In genomic region chr4:134542726-134543125, GRCm38 (mm10) we compare ENCODE assay signal across 15 mouse cellular contexts. TPM values are rescaled to one million over a fixed set of nuclear protein-coding genes. Genes with fewer than 3 reads are reported as not detected.
DNase-seq lines count a peak whose midpoint lies in the region; ATAC-seq and TF ChIP-seq lines count a peak whose summit lies in the region.
"Had no signal": no experiment of that assay in that cellular context is flagged by ENCODE, and none has a peak within 500 bp of the region (broad histone marks: within the 10 kb centered on the region; RNA-seq: fewer than 3 reads in every experiment).

No protein-coding gene starts in this region.

- no peak overlapping the region for H3K4me3 ChIP-seq in intestine, embryonic 15.5 days (replicated peaks)
- no peak overlapping the region for H3K4me3 ChIP-seq in intestine, embryonic 16.5 days (ENCODE audit: low read length)
- no peak overlapping the region for H3K4me3 ChIP-seq in midbrain, embryonic 14.5 days (replicated peaks; ENCODE audit: low read depth, low read length)
- H3K4me3 ChIP-seq in midbrain, postnatal 0 days (ENCODE audit: low read depth, low read length): no peak overlapping the region
- no peak overlapping the region for H3K4me3 ChIP-seq in limb, embryonic 13.5 days
- no peak overlapping the region for H3K4me3 ChIP-seq in liver, postnatal 0 days (ENCODE audit: low read depth, low read length)
- H3K4me3 ChIP-seq: embryonic facial prominence, embryonic 15.5 days; forebrain, embryonic 12.5 days; megakaryocyte, embryonic 14.5 days had no signal

- WGBS in intestine, embryonic 15.5 days: 91% methylated on average over 9 of the region's 9 CpGs
- WGBS in intestine, embryonic 16.5 days: 92% methylated on average over 9 of the region's 9 CpGs
- WGBS in midbrain, embryonic 14.5 days: 93% methylated on average over 9 of the region's 9 CpGs
- WGBS in midbrain, postnatal 0 days: 94% methylated on average over 9 of the region's 9 CpGs
- 93% methylated on average over 9 of the region's 9 CpGs for WGBS in limb, embryonic 13.5 days
- WGBS in liver, postnatal 0 days (ENCODE audit: insufficient replicate concordance): 79% methylated on average over 9 of the region's 9 CpGs

- no peaks in the 10 kb centered on the region for H3K9me3 ChIP-seq in intestine, embryonic 15.5 days
- no peaks in the 10 kb centered on the region for H3K9me3 ChIP-seq in intestine, embryonic 16.5 days (ENCODE audit: control insufficient read depth, low read length)
- H3K9me3 ChIP-seq in midbrain, embryonic 14.5 days (ENCODE audit: control insufficient read depth, low read length): no peaks in the 10 kb centered on the region
- H3K9me3 ChIP-seq in midbrain, postnatal 0 days (ENCODE audit: low read length): no peaks in the 10 kb centered on the region
- no peaks in the 10 kb centered on the region for H3K9me3 ChIP-seq in limb, embryonic 13.5 days
- H3K9me3 ChIP-seq in liver, postnatal 0 days (ENCODE audit: low read length): no peaks in the 10 kb centered on the region
- H3K9me3 ChIP-seq: embryonic facial prominence, embryonic 15.5 days; forebrain, embryonic 12.5 days; megakaryocyte, embryonic 14.5 days had no signal

- no peaks in the 10 kb centered on the region for H3K27me3 ChIP-seq in intestine, embryonic 15.5 days (replicated peaks)
- H3K27me3 ChIP-seq in intestine, embryonic 16.5 days (replicated peaks; ENCODE audit: control insufficient read depth, insufficient read depth, low read length): no peaks in the 10 kb centered on the region
- H3K27me3 ChIP-seq in midbrain, embryonic 14.5 days (ENCODE audit: control insufficient read depth, insufficient read depth, low read length): no peaks in the 10 kb centered on the region
- no peaks in the 10 kb centered on the region for H3K27me3 ChIP-seq in midbrain, postnatal 0 days (ENCODE audit: insufficient read depth, low read length)
- H3K27me3 ChIP-seq in limb, embryonic 13.5 days: no peaks in the 10 kb centered on the region
- no peaks in the 10 kb centered on the region for H3K27me3 ChIP-seq in liver, postnatal 0 days (ENCODE audit: insufficient read depth, low read length)
- H3K27me3 ChIP-seq: embryonic facial prominence, embryonic 15.5 days; forebrain, embryonic 12.5 days had no signal

- no peak for TF ChIP-seq EP300 in liver, postnatal 0 days (IDR thresholded peaks at IDR 0.05; ENCODE audit: low read depth)

- H3K36me3 ChIP-seq in intestine, embryonic 15.5 days: peaks cover 16% of the 10 kb centered on the region
- H3K36me3 ChIP-seq in intestine, embryonic 16.5 days (ENCODE audit: control insufficient read depth, insufficient read depth, low read length): peaks cover 10% of the 10 kb centered on the region
- peaks cover 83% of the 10 kb centered on the region for H3K36me3 ChIP-seq in midbrain, embryonic 14.5 days (ENCODE audit: control insufficient read depth, insufficient read depth, low read length)
- peaks cover 65% of the 10 kb centered on the region for H3K36me3 ChIP-seq in midbrain, postnatal 0 days (ENCODE audit: insufficient read depth, low read length)
- peaks cover 93% of the 10 kb centered on the region for H3K36me3 ChIP-seq in limb, embryonic 13.5 days
- H3K36me3 ChIP-seq in liver, postnatal 0 days (replicated peaks; ENCODE audit: insufficient read depth, low read length): peaks cover 5% of the 10 kb centered on the region

- peak; percentile 4; the same call in 1 of the 2 replicates for ATAC-seq in intestine, embryonic 15.5 days
- ATAC-seq in intestine, embryonic 16.5 days: no peak
- 0 out of 2 replicates have a peak, but pooled peaks have one; percentile 5 for ATAC-seq in midbrain, embryonic 14.5 days (ENCODE audit: low FRiP score, low TSS enrichment)
- no peak for ATAC-seq in midbrain, postnatal 0 days (ENCODE audit: low FRiP score)
- ATAC-seq in limb, embryonic 13.5 days (ENCODE audit: low FRiP score, low read depth): no peak
- 0 out of 2 replicates have a peak, but pooled peaks have one; percentile 2 for ATAC-seq in liver, postnatal 0 days

- H3K4me2 ChIP-seq in intestine, embryonic 15.5 days (replicated peaks): no peak overlapping the region
- H3K4me2 ChIP-seq in intestine, embryonic 16.5 days (ENCODE audit: low read depth, low read length): no peak overlapping the region
- H3K4me2 ChIP-seq in midbrain, embryonic 14.5 days (ENCODE audit: low read length): no peak overlapping the region
- no peak overlapping the region for H3K4me2 ChIP-seq in midbrain, postnatal 0 days (ENCODE audit: low read depth, low read length, poor library complexity, severe bottlenecking)
- H3K4me2 ChIP-seq in limb, embryonic 13.5 days (replicated peaks): no peak overlapping the region
- no peak overlapping the region for H3K4me2 ChIP-seq in liver, postnatal 0 days (ENCODE audit: low read depth, low read length)
- H3K4me2 ChIP-seq: embryonic facial prominence, embryonic 15.5 days; forebrain, embryonic 12.5 days had no signal

- no peak for DNase-seq in midbrain, embryonic 14.5 days
- no peak for DNase-seq in midbrain, postnatal 0 days (ENCODE audit: low spot score)
- no peak for DNase-seq in liver, postnatal 0 days
- no peak for DNase-seq in urinary bladder, adult 2 months (ENCODE audit: low spot score)

- no peak overlapping the region for H3K9ac ChIP-seq in intestine, embryonic 15.5 days
- no peak overlapping the region for H3K9ac ChIP-seq in intestine, embryonic 16.5 days (ENCODE audit: low read depth, low read length)
- H3K9ac ChIP-seq in midbrain, embryonic 14.5 days (replicated peaks; ENCODE audit: low read length): no peak overlapping the region
- no peak overlapping the region for H3K9ac ChIP-seq in midbrain, postnatal 0 days (replicated peaks; ENCODE audit: low read length, poor library complexity, severe bottlenecking)
- H3K9ac ChIP-seq in limb, embryonic 13.5 days: 0 out of 2 replicates have a peak overlapping the region, but pooled peaks have one; percentile 25
- H3K9ac ChIP-seq in liver, postnatal 0 days (replicated peaks): no peak overlapping the region
- H3K9ac ChIP-seq: embryonic facial prominence, embryonic 15.5 days; forebrain, embryonic 12.5 days; forebrain, postnatal 0 days had no signal

- no peak overlapping the region for H3K27ac ChIP-seq in intestine, embryonic 15.5 days
- H3K27ac ChIP-seq in intestine, embryonic 16.5 days (ENCODE audit: low read length): no peak overlapping the region
- no peak overlapping the region for H3K27ac ChIP-seq in midbrain, embryonic 14.5 days (replicated peaks; ENCODE audit: low read depth, low read length)
- H3K27ac ChIP-seq in midbrain, postnatal 0 days (ENCODE audit: low read depth, low read length): no peak overlapping the region
- no peak overlapping the region for H3K27ac ChIP-seq in limb, embryonic 13.5 days
- no peak overlapping the region for H3K27ac ChIP-seq in liver, postnatal 0 days (ENCODE audit: low read depth)
- H3K27ac ChIP-seq: embryonic facial prominence, embryonic 15.5 days; forebrain, embryonic 12.5 days; kidney, postnatal 0 days had no signal

- no peak for TF ChIP-seq CTCF in midbrain, postnatal 0 days (IDR thresholded peaks at IDR 0.05)
- no peak for TF ChIP-seq CTCF in liver, postnatal 0 days (IDR thresholded peaks at IDR 0.05; ENCODE audit: low read depth)

- peaks cover 7% of the 10 kb centered on the region for H3K4me1 ChIP-seq in intestine, embryonic 15.5 days (replicated peaks)
- peaks cover 6% of the 10 kb centered on the region; the same call in 1 of the 2 replicates for H3K4me1 ChIP-seq in intestine, embryonic 16.5 days (ENCODE audit: control insufficient read depth, insufficient read depth, low read length)
- no peaks in the 10 kb centered on the region for H3K4me1 ChIP-seq in midbrain, embryonic 14.5 days (ENCODE audit: control insufficient read depth, insufficient read depth, low read length)
- H3K4me1 ChIP-seq in midbrain, postnatal 0 days (ENCODE audit: insufficient read depth, low read length): no peaks in the 10 kb centered on the region
- peaks cover 7% of the 10 kb centered on the region for H3K4me1 ChIP-seq in limb, embryonic 13.5 days
- peaks cover 8% of the 10 kb centered on the region for H3K4me1 ChIP-seq in liver, postnatal 0 days (ENCODE audit: insufficient read depth)

RNA-seq across cellular contexts. Expression of gene Mtfr1l, which starts 7.5 kb away (rescaled TPM):
- 88.3 and 96.4 TPM in 2 replicates for polyA plus RNA-seq in intestine, embryonic 15.5 days (2015; fragmentation: Nextera tagmentation; extraction: Ambion mirVana)
- polyA plus RNA-seq in intestine, embryonic 16.5 days (2015; fragmentation: Nextera tagmentation; extraction: Ambion mirVana): 97.1 and 97.5 TPM in 2 replicates
- polyA plus RNA-seq in midbrain, embryonic 14.5 days (2014; fragmentation: Nextera tagmentation; extraction: Ambion mirVana): 181 and 185 TPM in 2 replicates
- total RNA-seq in midbrain, postnatal 0 days (2014; rRNA removed): 135 and 167 TPM in 2 replicates
- polyA plus RNA-seq in midbrain, postnatal 0 days (2015; fragmentation: Nextera tagmentation; extraction: Ambion mirVana): 191 and 196 TPM in 2 replicates
- polyA plus RNA-seq in limb, embryonic 13.5 days (2015; fragmentation: Nextera tagmentation; extraction: Ambion mirVana): 131 and 132 TPM in 2 replicates
- polyA plus RNA-seq in liver, postnatal 0 days (2015; fragmentation: Nextera tagmentation; extraction: Ambion mirVana): 56.9 and 60.3 TPM in 2 replicates
- 153 and 165 TPM in 2 replicates for polyA plus RNA-seq in urinary bladder, adult 2 months (2012; rRNA removed)

RNA-seq across cellular contexts. Expression of gene Selenon, which starts 9.2 kb away (rescaled TPM):
- polyA plus RNA-seq in intestine, embryonic 15.5 days (2015; fragmentation: Nextera tagmentation; extraction: Ambion mirVana): 15.3 and 25.1 TPM in 2 replicates
- 4.7 and 5.5 TPM in 2 replicates for polyA plus RNA-seq in intestine, embryonic 16.5 days (2015; fragmentation: Nextera tagmentation; extraction: Ambion mirVana)
- 14.2 and 15.9 TPM in 2 replicates for polyA plus RNA-seq in midbrain, embryonic 14.5 days (2014; fragmentation: Nextera tagmentation; extraction: Ambion mirVana)
- 22.8 and 26.1 TPM in 2 replicates for total RNA-seq in midbrain, postnatal 0 days (2014; rRNA removed)
- 9.1 and 9.4 TPM in 2 replicates for polyA plus RNA-seq in midbrain, postnatal 0 days (2015; fragmentation: Nextera tagmentation; extraction: Ambion mirVana)
- 15.2 and 16.3 TPM in 2 replicates for polyA plus RNA-seq in limb, embryonic 13.5 days (2015; fragmentation: Nextera tagmentation; extraction: Ambion mirVana)
- 2.8 TPM in 2 replicates for polyA plus RNA-seq in liver, postnatal 0 days (2015; fragmentation: Nextera tagmentation; extraction: Ambion mirVana)
- 25.8 and 33.1 TPM in 2 replicates for polyA plus RNA-seq in urinary bladder, adult 2 months (2012; rRNA removed)

RNA-seq across cellular contexts. Expression of gene Aunip, which starts 31.9 kb away (rescaled TPM):
- polyA plus RNA-seq in intestine, embryonic 15.5 days (2015; fragmentation: Nextera tagmentation; extraction: Ambion mirVana): 16.0 and 18.0 TPM in 2 replicates
- 14.4 and 14.6 TPM in 2 replicates for polyA plus RNA-seq in intestine, embryonic 16.5 days (2015; fragmentation: Nextera tagmentation; extraction: Ambion mirVana)
- polyA plus RNA-seq in midbrain, embryonic 14.5 days (2014; fragmentation: Nextera tagmentation; extraction: Ambion mirVana): 0.78 and 1.6 TPM in 2 replicates
- 1.5 and 2.0 TPM in 2 replicates for total RNA-seq in midbrain, postnatal 0 days (2014; rRNA removed)
- polyA plus RNA-seq in midbrain, postnatal 0 days (2015; fragmentation: Nextera tagmentation; extraction: Ambion mirVana): 0.91 and 1.3 TPM in 2 replicates
- 10.6 and 10.8 TPM in 2 replicates for polyA plus RNA-seq in limb, embryonic 13.5 days (2015; fragmentation: Nextera tagmentation; extraction: Ambion mirVana)
- polyA plus RNA-seq in liver, postnatal 0 days (2015; fragmentation: Nextera tagmentation; extraction: Ambion mirVana): 6.9 and 7.1 TPM in 2 replicates
- polyA plus RNA-seq in urinary bladder, adult 2 months (2012; rRNA removed): 0.44 and 0.72 TPM in 2 replicates
- total RNA-seq: monocyte, adult 5-6 weeks; neutrophil, adult 5-6 weeks had no signal
- polyA plus RNA-seq: liver, adult 2 months had no signal

RNA-seq across cellular contexts. Expression of gene Paqr7, which starts 46.2 kb away (rescaled TPM):
- 11.5 TPM in 2 replicates for polyA plus RNA-seq in intestine, embryonic 15.5 days (2015; fragmentation: Nextera tagmentation; extraction: Ambion mirVana)
- 23.6 and 32.1 TPM in 2 replicates for polyA plus RNA-seq in intestine, embryonic 16.5 days (2015; fragmentation: Nextera tagmentation; extraction: Ambion mirVana)
- 6.6 and 14.3 TPM in 2 replicates for polyA plus RNA-seq in midbrain, embryonic 14.5 days (2014; fragmentation: Nextera tagmentation; extraction: Ambion mirVana)
- 69.2 and 97.8 TPM in 2 replicates for total RNA-seq in midbrain, postnatal 0 days (2014; rRNA removed)
- 38.9 and 41.3 TPM in 2 replicates for polyA plus RNA-seq in midbrain, postnatal 0 days (2015; fragmentation: Nextera tagmentation; extraction: Ambion mirVana)
- polyA plus RNA-seq in limb, embryonic 13.5 days (2015; fragmentation: Nextera tagmentation; extraction: Ambion mirVana): 3.7 and 4.1 TPM in 2 replicates
- polyA plus RNA-seq in liver, postnatal 0 days (2015; fragmentation: Nextera tagmentation; extraction: Ambion mirVana): 12.4 and 17.8 TPM in 2 replicates
- 40.0 and 42.7 TPM in 2 replicates for polyA plus RNA-seq in urinary bladder, adult 2 months (2012; rRNA removed)

Comparison
In these comparisons a context has a peak if more than half of its experiments do, and no peak if none do; other contexts are left out.
1. ATAC-seq: peak in intestine, embryonic 15.5 days (single experiment), midbrain, embryonic 14.5 days (single experiment) and liver, postnatal 0 days (single experiment); none in intestine, embryonic 16.5 days (single experiment), midbrain, postnatal 0 days (single experiment) and limb, embryonic 13.5 days (single experiment).